Mouse (Mus musculus): Measurements from ENCODE around the gene Wwc2.

DNA sequence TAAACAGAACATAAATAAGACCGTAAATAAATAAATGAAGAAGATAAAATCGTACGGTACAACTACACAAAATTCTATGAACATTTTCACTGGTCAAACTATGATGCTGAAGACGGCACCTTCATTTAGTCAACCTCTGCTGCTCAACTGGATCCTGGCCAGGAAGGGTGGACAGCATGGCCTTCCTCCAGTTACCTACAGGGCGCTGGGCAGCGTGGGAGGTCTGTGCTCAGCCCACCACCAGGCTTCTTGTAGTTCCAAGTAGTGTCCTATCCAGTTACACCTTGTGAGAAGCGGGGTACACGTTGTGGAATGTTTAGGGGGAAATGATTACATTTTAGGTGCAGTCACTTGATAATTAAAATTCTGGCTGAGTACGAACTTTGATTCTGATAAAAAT lies 163.8 kb downstream of the Wwc2 start:
- no peak for TF ChIP-seq CTCF (IDR thresholded peaks at IDR 0.05; ENCODE audit: low read depth)
- TF ChIP-seq EP300 (IDR thresholded peaks at IDR 0.05; ENCODE audit: low read depth) = no peak
